Comparison of ENCODE assay signal across 14 mouse cellular contexts in the genomic region with DNA sequence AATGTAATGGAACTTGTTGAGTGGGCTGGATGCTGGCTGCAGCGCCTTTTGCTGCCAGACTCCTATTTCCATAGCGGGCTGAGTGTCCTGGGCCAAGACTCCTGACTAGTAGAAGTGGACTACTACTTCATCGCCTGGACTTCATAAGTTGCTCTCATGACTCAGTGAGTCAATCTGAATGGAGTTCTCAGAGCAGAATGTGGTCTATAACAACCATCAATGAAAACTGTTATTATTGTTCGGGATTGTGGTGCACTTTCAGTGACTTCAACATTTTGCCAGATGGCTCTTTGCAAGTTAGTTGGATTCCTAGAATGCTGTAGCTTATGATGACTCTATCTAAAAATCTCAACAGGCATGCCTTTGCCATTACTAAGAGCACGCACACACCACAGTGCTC.
DNase-seq lines count a peak whose midpoint lies in the region.
"Had no signal": no experiment of that assay in that cellular context is flagged by ENCODE, and none has a peak within 500 bp of the region (broad histone marks: within the 10 kb centered on the region; RNA-seq: fewer than 3 reads in every experiment).

No protein-coding gene starts in this region.

- peak; percentile 58 for DNase-seq in heart, adult 11 months
- no peak for DNase-seq in heart, postnatal 14 days
- peak; percentile 77 for DNase-seq in Muller cell, postnatal 12 days (ENCODE audit: inconsistent ontology term)
- peak; percentile 54 for DNase-seq in fibroblast of lung, adult 2 months (ENCODE audit: low read depth)
- no peak for DNase-seq in left cerebral cortex, postnatal 10 days (ENCODE audit: extremely low spot score in 1 of 2, low spot score in 2 of 2)
- DNase-seq: adrenal gland, adult 8-10 months; adrenal gland, postnatal 14 days; adrenal gland, postnatal 36 days; B cell, adult 2 months; cerebellum, adult 11-12 months; cerebellum, adult 2 months; cerebellum, adult 9-10 months; cerebellum, postnatal 10 days; cerebellum, postnatal 25 days had no signal

- intact Hi-C loops in heart, postnatal 14 days (cut with DNase I) = no loop called here
- intact Hi-C loops in left cerebral cortex, postnatal 10 days (cut with DNase I) = no loop called here

Comparison
In these comparisons a context has a peak if more than half of its experiments do, and no peak if none do; other contexts are left out.
1. DNase-seq: peak in heart, adult 11 months (single experiment), Muller cell, postnatal 12 days (single experiment) and fibroblast of lung, adult 2 months (single experiment); none in heart, postnatal 14 days (0 of 2) and left cerebral cortex, postnatal 10 days (0 of 2).